Mouse (Mus musculus): Measurements from ENCODE around the gene Ntpcr. TPM values are rescaled to one million over a fixed set of nuclear protein-coding genes. Genes with fewer than 3 reads are reported as not detected.

The Ntpcr gene
- polyA plus RNA-seq, 1 experiment from 2014 or later = 20.6 TPM

- Histone ChIP-seq H3K27me3 (ENCODE audit: control insufficient read depth, insufficient read depth, low read length) (no peaks in the 10 kb centered on the region), H3K36me3 (ENCODE audit: control insufficient read depth, insufficient read depth, low read length) (no peaks in the 10 kb centered on the region), H3K4me3 (ENCODE audit: low read depth, low read length) (no peak overlapping the region), H3K9me3 (ENCODE audit: control insufficient read depth, low read length) (no peaks in the 10 kb centered on the region), H3K4me1 (ENCODE audit: control insufficient read depth, insufficient read depth, low read length) (no peaks in the 10 kb centered on the region; the same call in 1 of the 2 replicates), H3K4me2 (no peak overlapping the region), H3K27ac (ENCODE audit: low read depth, low read length) (no peak overlapping the region), H3K9ac (ENCODE audit: low read length) (no peak overlapping the region)
- ATAC-seq (ENCODE audit: low FRiP score) (no peak), DNase-seq (ENCODE audit: low spot score, missing footprints) (no peak)
- 80% methylated on average over 12 of the region's 12 CpGs for WGBS
Measured at GRCm38 (mm10) chr8:125777478-125778164, 47.9 kb downstream of the Ntpcr start.

DNA sequence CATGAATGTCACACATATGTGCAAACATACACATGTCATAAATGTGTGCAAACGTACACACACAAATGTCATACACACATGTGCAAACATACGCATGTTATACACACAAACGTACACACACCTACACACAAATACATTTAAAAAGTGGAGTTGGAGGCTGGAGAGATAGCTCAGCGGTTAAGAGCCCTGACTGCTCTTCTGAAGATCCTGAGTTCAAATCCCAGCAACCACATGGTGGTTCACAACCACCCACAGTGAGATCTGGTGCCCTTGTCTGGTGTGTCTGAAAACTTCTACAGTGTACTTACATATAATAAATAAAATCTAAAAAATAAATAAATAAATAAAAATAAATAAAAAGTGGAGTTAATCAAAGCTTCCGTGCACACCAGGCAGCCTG is 49.2 kb downstream of the Ntpcr start:
- no peak overlapping the region for H3K9ac ChIP-seq (ENCODE audit: low read length)
- ATAC-seq (ENCODE audit: low FRiP score) (no peak), DNase-seq (ENCODE audit: low spot score, missing footprints) (no peak)
- no peak overlapping the region for H3K4me2 ChIP-seq
- no peak overlapping the region for H3K4me3 ChIP-seq (ENCODE audit: low read depth, low read length)
- H3K36me3 ChIP-seq (ENCODE audit: control insufficient read depth, insufficient read depth, low read length) = no peaks in the 10 kb centered on the region
- H3K9me3 ChIP-seq (ENCODE audit: control insufficient read depth, low read length) = no peaks in the 10 kb centered on the region
- H3K4me1 ChIP-seq (ENCODE audit: control insufficient read depth, insufficient read depth, low read length) = no peaks in the 10 kb centered on the region
- no peak overlapping the region for H3K27ac ChIP-seq (ENCODE audit: low read depth, low read length)
- no peaks in the 10 kb centered on the region for H3K27me3 ChIP-seq (ENCODE audit: control insufficient read depth, insufficient read depth, low read length)
- 91% methylated on average over 5 of the region's 5 CpGs for WGBS

- WGBS = 80% methylated on average over 8 of the region's 8 CpGs
- ATAC-seq (ENCODE audit: low FRiP score) = no peak
- Histone ChIP-seq H3K27me3 (ENCODE audit: control insufficient read depth, insufficient read depth, low read length) (no peaks in the 10 kb centered on the region), H3K27ac (ENCODE audit: low read depth, low read length) (no peak overlapping the region), H3K4me2 (no peak overlapping the region), H3K4me1 (ENCODE audit: control insufficient read depth, insufficient read depth, low read length) (no peaks in the 10 kb centered on the region), H3K9ac (ENCODE audit: low read length) (no peak overlapping the region), H3K9me3 (ENCODE audit: control insufficient read depth, low read length) (no peaks in the 10 kb centered on the region), H3K36me3 (ENCODE audit: control insufficient read depth, insufficient read depth, low read length) (no peaks in the 10 kb centered on the region), H3K4me3 (ENCODE audit: low read depth, low read length) (no peak overlapping the region)
- DNase-seq (ENCODE audit: low spot score, missing footprints) = no peak
Measured at GRCm38 (mm10) chr8:125779656-125780055, 49.9 kb downstream of the Ntpcr start.

DNA sequence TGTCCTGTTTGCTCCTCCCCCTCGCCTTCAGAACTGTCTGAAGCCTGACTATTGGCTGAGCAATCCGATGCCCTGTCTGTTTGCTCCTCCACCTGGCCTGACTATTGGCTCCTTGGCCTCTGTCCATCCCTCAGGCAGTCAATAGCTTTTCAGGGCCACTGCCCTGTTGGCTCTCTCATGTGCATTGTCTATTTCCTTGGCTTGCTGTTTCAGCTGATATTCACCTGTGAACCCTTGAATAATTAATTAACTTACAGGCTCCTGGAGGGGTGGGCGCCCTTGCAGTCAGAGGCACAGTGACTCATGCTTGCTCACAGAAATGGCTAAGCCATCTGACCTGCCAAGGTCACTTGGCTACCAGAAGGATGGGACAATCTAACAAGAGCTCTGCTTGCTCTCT is 52.4 kb downstream of the Ntpcr start:
- ATAC-seq (ENCODE audit: low FRiP score) (no peak), DNase-seq (ENCODE audit: low spot score, missing footprints) (no peak)
- 75% methylated on average over 3 of the region's 3 CpGs for WGBS

DNA sequence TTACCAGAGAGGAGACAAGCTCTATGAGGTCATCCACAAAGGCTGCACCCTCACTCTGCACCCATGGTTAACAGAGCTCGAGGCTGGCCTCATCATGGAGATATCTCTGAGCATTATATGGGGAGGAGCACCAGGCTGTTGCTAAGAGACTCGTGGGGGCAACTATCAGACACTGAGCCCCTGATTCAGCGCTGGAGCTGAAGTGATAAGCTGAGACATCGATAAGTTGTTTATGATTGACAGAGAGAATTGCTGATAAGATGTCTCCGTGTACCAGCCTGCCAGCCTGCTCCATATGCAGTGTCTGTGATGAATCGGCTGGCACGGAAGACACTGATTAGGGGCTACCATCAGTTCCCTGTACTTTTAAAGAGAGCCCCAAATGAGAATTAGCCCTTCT is 57.1 kb downstream of the Ntpcr start:
- Histone ChIP-seq H3K9ac (ENCODE audit: low read length) (no peak overlapping the region), H3K36me3 (ENCODE audit: control insufficient read depth, insufficient read depth, low read length) (no peaks in the 10 kb centered on the region), H3K4me2 (no peak overlapping the region), H3K27ac (ENCODE audit: low read depth, low read length) (no peak overlapping the region; the same call in 1 of the 2 replicates), H3K9me3 (ENCODE audit: control insufficient read depth, low read length) (no peaks in the 10 kb centered on the region), H3K4me1 (ENCODE audit: control insufficient read depth, insufficient read depth, low read length) (no peaks in the 10 kb centered on the region), H3K27me3 (ENCODE audit: control insufficient read depth, insufficient read depth, low read length) (no peaks in the 10 kb centered on the region), H3K4me3 (ENCODE audit: low read depth, low read length) (no peak overlapping the region)
- DNase-seq (ENCODE audit: low spot score, missing footprints) (no peak), ATAC-seq (ENCODE audit: low FRiP score) (no peak)
- WGBS = 83% methylated on average over 7 of the region's 7 CpGs

More for the DNA sequence above, 52.4 kb downstream of the Ntpcr start:
- H3K27me3 ChIP-seq (ENCODE audit: control insufficient read depth, insufficient read depth, low read length) = no peaks in the 10 kb centered on the region
- no peak overlapping the region for H3K4me3 ChIP-seq (ENCODE audit: low read depth, low read length)
- no peaks in the 10 kb centered on the region for H3K4me1 ChIP-seq (ENCODE audit: control insufficient read depth, insufficient read depth, low read length)
- H3K9ac ChIP-seq (ENCODE audit: low read length) = no peak overlapping the region
- H3K36me3 ChIP-seq (ENCODE audit: control insufficient read depth, insufficient read depth, low read length) = no peaks in the 10 kb centered on the region
- no peak overlapping the region for H3K4me2 ChIP-seq
- H3K9me3 ChIP-seq (ENCODE audit: control insufficient read depth, low read length) = no peaks in the 10 kb centered on the region
- H3K27ac ChIP-seq (ENCODE audit: low read depth, low read length) = no peak overlapping the region

- Histone ChIP-seq H3K4me1 (ENCODE audit: control insufficient read depth, insufficient read depth, low read length) (no peaks in the 10 kb centered on the region), H3K27me3 (ENCODE audit: control insufficient read depth, insufficient read depth, low read length) (no peaks in the 10 kb centered on the region), H3K9ac (ENCODE audit: low read length) (no peak overlapping the region), H3K27ac (ENCODE audit: low read depth, low read length) (no peak overlapping the region), H3K36me3 (ENCODE audit: control insufficient read depth, insufficient read depth, low read length) (no peaks in the 10 kb centered on the region), H3K4me3 (ENCODE audit: low read depth, low read length) (no peak overlapping the region), H3K9me3 (ENCODE audit: control insufficient read depth, low read length) (no peaks in the 10 kb centered on the region), H3K4me2 (no peak overlapping the region)
- no peak for ATAC-seq (ENCODE audit: low FRiP score)
- DNase-seq (ENCODE audit: low spot score, missing footprints) = no peak
- 80% methylated on average over 9 of the region's 9 CpGs for WGBS
Measured at GRCm38 (mm10) chr8:125792816-125793455, 63.2 kb downstream of the Ntpcr start.

GRCm38 (mm10) chr8:125795341-125795740 is 65.6 kb downstream of the Ntpcr start:
- Histone ChIP-seq H3K4me1 (ENCODE audit: control insufficient read depth, insufficient read depth, low read length) (no peaks in the 10 kb centered on the region), H3K36me3 (ENCODE audit: control insufficient read depth, insufficient read depth, low read length) (no peaks in the 10 kb centered on the region), H3K4me2 (no peak overlapping the region), H3K27ac (ENCODE audit: low read depth, low read length) (no peak overlapping the region), H3K9ac (ENCODE audit: low read length) (no peak overlapping the region), H3K27me3 (ENCODE audit: control insufficient read depth, insufficient read depth, low read length) (no peaks in the 10 kb centered on the region), H3K4me3 (ENCODE audit: low read depth, low read length) (no peak overlapping the region), H3K9me3 (ENCODE audit: control insufficient read depth, low read length) (no peaks in the 10 kb centered on the region)
- DNase-seq (ENCODE audit: low spot score, missing footprints) (no peak), ATAC-seq (ENCODE audit: low FRiP score) (no peak)
- 91% methylated on average over 2 of the region's 2 CpGs for WGBS

- no peak overlapping the region for H3K27ac ChIP-seq (ENCODE audit: low read depth, low read length)
- H3K4me1 ChIP-seq (ENCODE audit: control insufficient read depth, insufficient read depth, low read length) = no peaks in the 10 kb centered on the region
- H3K9me3 ChIP-seq (ENCODE audit: control insufficient read depth, low read length) = no peaks in the 10 kb centered on the region
- H3K4me3 ChIP-seq (ENCODE audit: low read depth, low read length) = no peak overlapping the region
- ATAC-seq (ENCODE audit: low FRiP score) (no peak), DNase-seq (ENCODE audit: low spot score, missing footprints) (no peak)
- H3K4me2 ChIP-seq = no peak overlapping the region
- H3K36me3 ChIP-seq (ENCODE audit: control insufficient read depth, insufficient read depth, low read length) = no peaks in the 10 kb centered on the region
- 92% methylated on average over 2 of the region's 2 CpGs for WGBS
- no peak overlapping the region for H3K9ac ChIP-seq (ENCODE audit: low read length)
- no peaks in the 10 kb centered on the region for H3K27me3 ChIP-seq (ENCODE audit: control insufficient read depth, insufficient read depth, low read length)
Measured at GRCm38 (mm10) chr8:125796970-125797369, 67.2 kb downstream of the Ntpcr start.

Data from midbrain, embryonic 11.5 days (tissue).